Mouse (Mus musculus): ENCODE measurements around the gene Dok5. TPM values are rescaled to one million over a fixed set of nuclear protein-coding genes. Genes with fewer than 3 reads are reported as not detected.
A peak's percentile ranks its signal among the peaks of the same experiment; 100 is the strongest.

Gene Dok5
- polyA plus RNA-seq, 1 experiment from 2014 or later, result 72.6 TPM

GRCm38 (mm10) chr2:170772885-170773270 lies 41.3 kb downstream of the Dok5 start:
- peaks cover 32% of the 10 kb centered on the region for H3K4me1 ChIP-seq (replicated peaks)
- H3K9me3 ChIP-seq, result no peaks in the 10 kb centered on the region
- WGBS, result 26% methylated on average over 8 of the region's 8 CpGs
- H3K9ac ChIP-seq, result no peak overlapping the region
- no peak overlapping the region for H3K4me3 ChIP-seq
- H3K27me3 ChIP-seq, result no peaks in the 10 kb centered on the region
- peak overlapping the region; percentile 44 for H3K4me2 ChIP-seq
- H3K36me3 ChIP-seq, result 0 out of 2 replicates have a peak, but pooled peaks cover 2% of the 10 kb centered on the region
- peak overlapping the region; percentile 80 for H3K27ac ChIP-seq (replicated peaks)
- peak; percentile 32 for ATAC-seq (ENCODE audit: low read depth)

- H3K4me1 ChIP-seq (replicated peaks), result peaks cover 37% of the 10 kb centered on the region
- 75% methylated on average over 15 of the region's 15 CpGs for WGBS
- no peak overlapping the region for H3K27ac ChIP-seq (replicated peaks)
- no peak overlapping the region for H3K4me3 ChIP-seq
- 0 out of 2 replicates have a peak, but pooled peaks cover 2% of the 10 kb centered on the region for H3K36me3 ChIP-seq
- H3K27me3 ChIP-seq, result no peaks in the 10 kb centered on the region
- no peaks in the 10 kb centered on the region for H3K9me3 ChIP-seq
- no peak for ATAC-seq (ENCODE audit: low read depth)
- H3K4me2 ChIP-seq, result no peak overlapping the region
- H3K9ac ChIP-seq, result no peak overlapping the region
Measured at GRCm38 (mm10) chr2:170775577-170775976, 44.0 kb downstream of the Dok5 start.

- ATAC-seq (ENCODE audit: low read depth), result no peak
- no peak overlapping the region for H3K4me3 ChIP-seq
- no peaks in the 10 kb centered on the region for H3K27me3 ChIP-seq
- no peak overlapping the region for H3K4me2 ChIP-seq
- WGBS, result 91% methylated on average over 11 of the region's 11 CpGs
- H3K9me3 ChIP-seq, result no peaks in the 10 kb centered on the region
- H3K36me3 ChIP-seq, result 0 out of 2 replicates have a peak, but pooled peaks cover 2% of the 10 kb centered on the region
- peaks cover 37% of the 10 kb centered on the region for H3K4me1 ChIP-seq (replicated peaks)
- H3K27ac ChIP-seq (replicated peaks), result no peak overlapping the region
- H3K9ac ChIP-seq, result no peak overlapping the region
Measured at GRCm38 (mm10) chr2:170776107-170776506, 44.5 kb downstream of the Dok5 start.

GRCm38 (mm10) chr2:170777572-170777971 lies 46.0 kb downstream of the Dok5 start:
- Histone ChIP-seq H3K4me1 (replicated peaks) (peaks cover 33% of the 10 kb centered on the region), H3K4me3 (no peak overlapping the region), H3K9me3 (no peaks in the 10 kb centered on the region), H3K27me3 (no peaks in the 10 kb centered on the region), H3K36me3 (0 out of 2 replicates have a peak, but pooled peaks cover 2% of the 10 kb centered on the region), H3K4me2 (no peak overlapping the region), H3K27ac (replicated peaks) (no peak overlapping the region), H3K9ac (no peak overlapping the region)
- 82% methylated on average over 6 of the region's 6 CpGs for WGBS
- no peak for ATAC-seq (ENCODE audit: low read depth)

- WGBS, result 81% methylated on average over 11 of the region's 11 CpGs
- Histone ChIP-seq H3K27ac (replicated peaks) (peak overlapping the region; percentile 42; the same call in 1 of the 2 replicates), H3K9ac (no peak overlapping the region), H3K4me2 (no peak overlapping the region), H3K27me3 (no peaks in the 10 kb centered on the region), H3K4me1 (replicated peaks) (peaks cover 30% of the 10 kb centered on the region), H3K9me3 (no peaks in the 10 kb centered on the region), H3K36me3 (0 out of 2 replicates have a peak, but pooled peaks cover 2% of the 10 kb centered on the region), H3K4me3 (no peak overlapping the region)
- ATAC-seq (ENCODE audit: low read depth), result no peak
Measured at GRCm38 (mm10) chr2:170780010-170780750, 48.6 kb downstream of the Dok5 start.

- peaks cover 24% of the 10 kb centered on the region for H3K4me1 ChIP-seq (replicated peaks)
- WGBS, result 94% methylated on average over 10 of the region's 10 CpGs
Measured at GRCm38 (mm10) chr2:170788101-170788500, 56.5 kb downstream of the Dok5 start.

GRCm38 (mm10) chr2:170791332-170792017 lies 59.9 kb downstream of the Dok5 start:
- Histone ChIP-seq H3K4me1 (replicated peaks) (peaks cover 17% of the 10 kb centered on the region), H3K4me3 (no peak overlapping the region), H3K27ac (replicated peaks) (0 out of 2 replicates have a peak overlapping the region, but pooled peaks have one; percentile 42), H3K9me3 (peaks cover 12% of the 10 kb centered on the region; the same call in 1 of the 2 replicates), H3K9ac (no peak overlapping the region), H3K4me2 (no peak overlapping the region), H3K27me3 (no peaks in the 10 kb centered on the region), H3K36me3 (no peaks in the 10 kb centered on the region)
- 33% methylated on average over 8 of the region's 8 CpGs for WGBS
- peak; percentile 59; the same call in 1 of the 2 replicates for ATAC-seq (ENCODE audit: low read depth)

More at GRCm38 (mm10) chr2:170788101-170788500, 56.5 kb downstream of the Dok5 start:
- Histone ChIP-seq H3K4me2 (no peak overlapping the region), H3K27ac (replicated peaks) (no peak overlapping the region), H3K9me3 (peaks cover 6% of the 10 kb centered on the region; the same call in 1 of the 2 replicates), H3K9ac (no peak overlapping the region), H3K27me3 (no peaks in the 10 kb centered on the region), H3K4me3 (no peak overlapping the region), H3K36me3 (no peaks in the 10 kb centered on the region)
- ATAC-seq (ENCODE audit: low read depth), result no peak

GRCm38 (mm10) chr2:170795242-170795641 lies 63.6 kb downstream of the Dok5 start:
- no peak for ATAC-seq (ENCODE audit: low read depth)
- Histone ChIP-seq H3K4me2 (no peak overlapping the region), H3K27ac (replicated peaks) (no peak overlapping the region), H3K27me3 (no peaks in the 10 kb centered on the region), H3K4me1 (replicated peaks) (peaks cover 17% of the 10 kb centered on the region), H3K4me3 (no peak overlapping the region), H3K9ac (no peak overlapping the region), H3K9me3 (peaks cover 16% of the 10 kb centered on the region; the same call in 1 of the 2 replicates), H3K36me3 (0 out of 2 replicates have a peak, but pooled peaks cover 3% of the 10 kb centered on the region)
- 90% methylated on average over 3 of the region's 3 CpGs for WGBS

- ATAC-seq (ENCODE audit: low read depth), result no peak
- Histone ChIP-seq H3K27me3 (no peaks in the 10 kb centered on the region), H3K9ac (no peak overlapping the region), H3K36me3 (peaks cover 14% of the 10 kb centered on the region; the same call in 1 of the 2 replicates), H3K4me3 (no peak overlapping the region), H3K27ac (replicated peaks) (no peak overlapping the region), H3K9me3 (peaks cover 17% of the 10 kb centered on the region), H3K4me1 (replicated peaks) (peaks cover 25% of the 10 kb centered on the region), H3K4me2 (no peak overlapping the region)
- WGBS, result 74% methylated on average over 6 of the region's 6 CpGs
Measured at GRCm38 (mm10) chr2:170802984-170803383, 71.4 kb downstream of the Dok5 start.

GRCm38 (mm10) chr2:170807555-170808258 lies 76.1 kb downstream of the Dok5 start:
- Histone ChIP-seq H3K4me2 (0 out of 2 replicates have a peak overlapping the region, but pooled peaks have one; percentile 3), H3K36me3 (peaks cover 11% of the 10 kb centered on the region; the same call in 1 of the 2 replicates), H3K4me1 (replicated peaks) (peaks cover 39% of the 10 kb centered on the region), H3K27me3 (no peaks in the 10 kb centered on the region), H3K9me3 (no peaks in the 10 kb centered on the region), H3K4me3 (no peak overlapping the region), H3K9ac (peak overlapping the region; percentile 36), H3K27ac (replicated peaks) (peak overlapping the region; percentile 82)
- ATAC-seq (ENCODE audit: low read depth), result no peak
- WGBS, result 52% methylated on average over 12 of the region's 12 CpGs

GRCm38 (mm10) chr2:170808259-170808789 lies 76.7 kb downstream of the Dok5 start:
- no peak overlapping the region for H3K4me3 ChIP-seq
- peaks cover 39% of the 10 kb centered on the region for H3K4me1 ChIP-seq (replicated peaks)
- peak; percentile 33; the same call in 1 of the 2 replicates for ATAC-seq (ENCODE audit: low read depth)
- H3K36me3 ChIP-seq, result peaks cover 11% of the 10 kb centered on the region; the same call in 1 of the 2 replicates
- 28% methylated on average over 10 of the region's 10 CpGs for WGBS
- H3K27me3 ChIP-seq, result no peaks in the 10 kb centered on the region
- no peak overlapping the region for H3K9ac ChIP-seq
- H3K27ac ChIP-seq (replicated peaks), result peak overlapping the region; percentile 82
- H3K4me2 ChIP-seq, result 0 out of 2 replicates have a peak overlapping the region, but pooled peaks have one; percentile 12
- no peaks in the 10 kb centered on the region for H3K9me3 ChIP-seq
